Mouse (Mus musculus) ES-Bruce4 (cell line): Measurements from ENCODE around the gene Slc9a8. TPM values are rescaled to one million over a fixed set of nuclear protein-coding genes. Genes with fewer than 3 reads are reported as not detected.

Experiments used
- H3K27ac ChIP-seq: 2 replicates; pipeline ENCODE4 v1.5.1; 2012; ENCODE audit warnings: low read length, inconsistent platforms; ENCODE audit not compliant: insufficient read depth
- H3K27me3 ChIP-seq: 2 replicates; pipeline ENCODE4 v1.6.1; 2012; ENCODE audit warnings: mild to moderate bottlenecking, low read length, inconsistent platforms; ENCODE audit not compliant: control insufficient read depth, poor library complexity, insufficient read depth, severe bottlenecking
- H3K36me3 ChIP-seq: 2 replicates; pipeline ENCODE4 v1.6.1; 2012; ENCODE audit warnings: inconsistent platforms, mild to moderate bottlenecking, low read length, moderate library complexity; ENCODE audit not compliant: control insufficient read depth, poor library complexity, insufficient read depth, severe bottlenecking
- H3K4me1 ChIP-seq: one replicate; pipeline ENCODE4 v1.8.1; 2011; ENCODE audit warnings: low read length; ENCODE audit not compliant: control insufficient read depth, insufficient read depth
- H3K4me3 ChIP-seq: 2 replicates; pipeline ENCODE4 v1.5.1; 2011; ENCODE audit warnings: low read depth, mild to moderate bottlenecking, low read length
- H3K9ac ChIP-seq: 2 replicates; pipeline ENCODE4 v1.6.1; 2012; ENCODE audit warnings: low read depth, mild to moderate bottlenecking, inconsistent platforms; ENCODE audit not compliant: poor library complexity, severe bottlenecking
- H3K9me3 ChIP-seq: replicated peaks from 2 replicates; pipeline ENCODE4 v1.6.1; 2012; ENCODE audit warnings: mild to moderate bottlenecking, low read length, inconsistent platforms; ENCODE audit not compliant: control insufficient read depth, poor library complexity, insufficient read depth, severe bottlenecking
- CTCF ChIP-seq: IDR thresholded peaks from one replicate; pipeline ENCODE4 v1.8.1; 2011; ENCODE audit warnings: low read depth, low read length
- EP300 ChIP-seq: IDR thresholded peaks from 2 replicates; pipeline ENCODE4 v1.6.1; 2011; ENCODE audit warnings: low read depth, low read length; ENCODE audit not compliant: insufficient read depth
- POLR2A ChIP-seq: IDR thresholded peaks from one replicate; pipeline ENCODE4 v1.8.1; 2011; ENCODE audit warnings: low read length; ENCODE audit not compliant: insufficient read depth
- polyA plus RNA-seq: library from polyadenylated mRNA; stranded (reverse); fragments of >200 nt; gene quantifications from 2 replicates; pipeline ENCODE4 v1.2.4, GENCODE M21; 2011; ENCODE audit warnings: low read depth; ENCODE audit not compliant: missing spikeins, insufficient read depth, insufficient read length

Gene Slc9a8
- polyA plus RNA-seq, 1 experiment: 49.1 TPM

GRCm38 (mm10) chr2:167478128-167478527, 56.6 kb downstream of the Slc9a8 start:
- Histone ChIP-seq H3K27ac (no peak overlapping the region), H3K4me3 (no peak overlapping the region), H3K27me3 (no peaks in the 10 kb centered on the region), H3K9ac (no peak overlapping the region), H3K9me3 (no peaks in the 10 kb centered on the region), H3K36me3 (0 out of 2 replicates have a peak, but pooled peaks cover 3% of the 10 kb centered on the region), H3K4me1 (no peaks in the 10 kb centered on the region)
- no peak for TF ChIP-seq EP300
- no peak for TF ChIP-seq CTCF
- TF ChIP-seq POLR2A: no peak

- no peak for TF ChIP-seq EP300
- TF ChIP-seq POLR2A: no peak
- TF ChIP-seq CTCF: no peak
- H3K36me3 ChIP-seq: peaks cover 6% of the 10 kb centered on the region; the same call in 1 of the 2 replicates
- no peaks in the 10 kb centered on the region for H3K4me1 ChIP-seq
- H3K4me3 ChIP-seq: no peak overlapping the region
- no peaks in the 10 kb centered on the region for H3K27me3 ChIP-seq
- no peak overlapping the region for H3K9ac ChIP-seq
- H3K27ac ChIP-seq: no peak overlapping the region
- no peaks in the 10 kb centered on the region for H3K9me3 ChIP-seq
Observed at GRCm38 (mm10) chr2:167479501-167479900, 58.0 kb downstream of the Slc9a8 start.

- no peak overlapping the region for H3K27ac ChIP-seq
- peaks cover 6% of the 10 kb centered on the region; the same call in 1 of the 2 replicates for H3K36me3 ChIP-seq
- no peaks in the 10 kb centered on the region for H3K9me3 ChIP-seq
- no peak overlapping the region for H3K9ac ChIP-seq
- no peaks in the 10 kb centered on the region for H3K27me3 ChIP-seq
- TF ChIP-seq CTCF (no peak), POLR2A (no peak), EP300 (no peak)
- no peak overlapping the region for H3K4me3 ChIP-seq
- no peaks in the 10 kb centered on the region for H3K4me1 ChIP-seq
Observed at GRCm38 (mm10) chr2:167482681-167483080, 61.2 kb downstream of the Slc9a8 start.

GRCm38 (mm10) chr2:167483081-167483826, 61.7 kb downstream of the Slc9a8 start:
- no peak for TF ChIP-seq CTCF
- no peak for TF ChIP-seq EP300
- no peak for TF ChIP-seq POLR2A
- Histone ChIP-seq H3K36me3 (peaks cover 6% of the 10 kb centered on the region; the same call in 1 of the 2 replicates), H3K9me3 (no peaks in the 10 kb centered on the region), H3K4me3 (no peak overlapping the region), H3K27ac (no peak overlapping the region), H3K27me3 (no peaks in the 10 kb centered on the region), H3K9ac (no peak overlapping the region), H3K4me1 (no peaks in the 10 kb centered on the region)

DNA sequence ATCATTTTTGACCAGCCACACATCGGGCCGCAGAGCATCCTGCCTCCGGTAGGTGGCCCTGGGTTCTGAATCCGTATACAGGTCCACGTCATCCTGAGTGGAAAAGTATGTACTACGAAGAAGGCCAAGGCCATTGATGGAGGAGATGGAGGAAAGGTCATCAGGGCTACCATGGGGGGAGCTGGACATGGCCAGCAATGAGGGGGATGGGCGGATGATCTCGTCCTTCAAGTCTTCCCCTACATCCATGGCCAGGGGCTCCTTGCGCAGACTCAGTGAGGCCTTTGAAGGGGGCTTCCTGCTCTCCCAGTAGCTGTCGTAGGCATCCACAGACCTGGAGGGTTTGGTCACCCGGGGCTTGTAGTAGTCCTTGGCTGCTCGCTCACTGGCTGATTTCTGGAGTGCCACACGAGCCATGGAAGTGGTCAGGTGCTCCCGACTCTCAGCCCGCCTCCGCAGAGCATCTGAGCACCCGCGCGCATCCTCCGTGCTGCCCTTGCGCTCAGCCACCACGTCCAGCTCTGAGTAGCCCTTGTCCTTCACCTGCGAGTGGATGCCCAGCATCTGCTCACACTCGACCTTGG, 62.4 kb downstream of the Slc9a8 start:
- Histone ChIP-seq H3K27me3 (no peaks in the 10 kb centered on the region), H3K27ac (no peak overlapping the region), H3K4me3 (no peak overlapping the region), H3K36me3 (peaks cover 6% of the 10 kb centered on the region; the same call in 1 of the 2 replicates), H3K9me3 (no peaks in the 10 kb centered on the region), H3K9ac (no peak overlapping the region), H3K4me1 (no peaks in the 10 kb centered on the region)
- no peak for TF ChIP-seq EP300
- no peak for TF ChIP-seq CTCF
- no peak for TF ChIP-seq POLR2A

DNA sequence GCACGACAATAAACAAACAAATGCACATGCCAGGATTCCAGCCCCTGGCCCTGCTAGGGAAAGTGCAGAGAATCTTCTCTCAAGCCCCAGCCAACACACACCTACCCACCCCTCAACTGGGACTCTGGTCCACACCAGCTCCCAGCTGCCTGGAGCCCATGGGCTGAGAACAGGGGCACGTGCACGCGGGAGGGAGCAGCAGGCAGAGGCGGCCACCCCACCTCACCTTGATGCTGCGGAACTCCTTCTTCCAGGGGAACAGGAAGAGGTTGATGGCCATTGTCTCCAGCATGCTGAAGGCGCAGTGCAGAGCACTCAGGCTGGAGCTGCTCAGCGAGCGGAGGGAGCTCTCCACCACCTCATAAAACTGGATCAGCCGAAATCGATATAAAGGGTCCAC, 63.4 kb downstream of the Slc9a8 start:
- Histone ChIP-seq H3K9me3 (no peaks in the 10 kb centered on the region), H3K36me3 (peaks cover 6% of the 10 kb centered on the region; the same call in 1 of the 2 replicates)
- TF ChIP-seq CTCF (no peak), POLR2A (no peak), EP300 (no peak)

More for the DNA sequence above, 63.4 kb downstream of the Slc9a8 start:
- Histone ChIP-seq H3K27me3 (no peaks in the 10 kb centered on the region), H3K9ac (no peak overlapping the region), H3K4me1 (no peaks in the 10 kb centered on the region), H3K27ac (no peak overlapping the region), H3K4me3 (no peak overlapping the region)
